Mouse (Mus musculus): ENCODE data around the gene Gm5114. TPM values are rescaled to one million over a fixed set of nuclear protein-coding genes. Genes with fewer than 3 reads are reported as not detected.
A peak's percentile ranks its signal among the peaks of the same experiment; 100 is the strongest.
"Not testable (repeated sequence)": the region's sequence is repeated elsewhere in the genome, so short reads cannot be mapped to it uniquely, and the experiment has no call there.

The Gm5114 gene
- total RNA-seq (2014; fragmentation: Nextera tagmentation) = not detected in 2 replicates
- total RNA-seq (2017) = not detected in 2 replicates

- not testable (repeated sequence) for ATAC-seq (replicated peaks; ENCODE audit: low FRiP score, low TSS enrichment, poor library complexity, severe bottlenecking)
These were observed at the start of gene Gm5114 for GRCm38 (mm10) chr7:39413060-39413459. Gene Gm5114, minus strand, starts transcription at chr7:39413160.

- ATAC-seq (replicated peaks; ENCODE audit: low FRiP score, low TSS enrichment, poor library complexity, severe bottlenecking) = peak; percentile 99
These were observed 42.8 kb upstream of the Gm5114 start for GRCm38 (mm10) chr7:39455806-39456205.

GRCm38 (mm10) chr7:39449260-39450021 is 36.5 kb upstream of the Gm5114 start:
- ATAC-seq (replicated peaks; ENCODE audit: low FRiP score, low TSS enrichment, poor library complexity, severe bottlenecking) = peak; percentile 99

GRCm38 (mm10) chr7:39448626-39449242 is 35.8 kb upstream of the Gm5114 start:
- ATAC-seq (replicated peaks; ENCODE audit: low FRiP score, low TSS enrichment, poor library complexity, severe bottlenecking) = no peak

- ATAC-seq (replicated peaks; ENCODE audit: low FRiP score, low TSS enrichment, poor library complexity, severe bottlenecking) = no peak
These were observed 28.3 kb upstream of the Gm5114 start for GRCm38 (mm10) chr7:39441237-39441636.

GRCm38 (mm10) chr7:39440362-39440761 is 27.4 kb upstream of the Gm5114 start:
- no peak for ATAC-seq (replicated peaks; ENCODE audit: low FRiP score, low TSS enrichment, poor library complexity, severe bottlenecking)

Other genes starting within 250 kb of the Gm5114 start
- 3.4 and 4.2 TPM in 2 replicates for gene Zfp619, start 104.6 kb upstream of the Gm5114 start, total RNA-seq (2014; fragmentation: Nextera tagmentation)
- gene Zfp619, start 104.6 kb upstream of the Gm5114 start, total RNA-seq (2017) = 1.3 and 1.5 TPM in 2 replicates

Measured in megakaryocyte-erythroid progenitor cell, adult 5-6 weeks (primary cell).